Mouse (Mus musculus): ENCODE measurements around the gene Spata7. TPM values are rescaled to one million over a fixed set of nuclear protein-coding genes. Genes with fewer than 3 reads are reported as not detected.
A peak's percentile ranks its signal among the peaks of the same experiment; 100 is the strongest.

Spata7 gene
- polyA plus RNA-seq (2015; fragmentation: Nextera tagmentation; extraction: Ambion mirVana) = 2.4 and 3.1 TPM in 2 replicates

DNA sequence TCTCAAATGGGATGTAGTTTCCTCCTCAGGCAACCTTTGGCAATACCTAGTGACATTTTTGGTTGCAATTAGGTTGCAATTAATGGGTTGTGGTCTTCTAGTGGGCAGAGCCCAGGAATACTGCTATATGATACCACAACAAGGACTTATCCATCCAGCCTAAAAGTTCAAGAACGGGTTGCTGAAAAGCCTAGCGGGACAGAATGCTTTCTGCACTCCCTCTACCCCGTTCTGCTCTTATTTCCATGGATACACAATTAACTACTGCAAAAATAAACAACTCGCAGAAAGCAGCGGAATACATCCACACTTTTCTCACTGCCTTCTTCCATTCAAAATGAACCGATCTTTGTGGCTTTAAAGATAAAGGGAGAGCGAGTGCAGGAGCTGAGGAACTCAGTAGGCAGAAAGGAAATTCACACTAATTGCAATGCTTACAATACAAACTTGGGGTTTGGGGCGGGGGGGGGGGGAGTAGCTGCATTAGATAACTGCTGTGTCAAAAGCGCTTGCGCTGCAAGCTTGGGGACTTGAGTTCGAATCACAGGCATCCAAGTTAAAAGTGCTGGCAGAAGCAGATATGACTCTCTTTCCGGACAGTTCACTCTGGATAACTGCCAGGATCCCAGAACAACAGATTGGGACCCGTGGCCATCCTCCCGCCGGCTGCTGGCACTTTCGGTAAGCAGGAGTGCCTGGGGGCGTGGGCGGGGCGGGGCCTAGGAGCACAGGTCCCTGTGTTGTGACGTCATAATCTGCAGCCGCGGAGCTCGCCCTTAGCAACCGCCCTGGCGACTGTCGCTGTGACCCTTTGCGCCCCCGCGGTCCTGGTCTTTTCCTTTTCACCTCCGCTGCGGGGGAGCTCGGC, at the start of gene Spata7:
Spata7 (plus strand) TSS at position 766 of the 868 bp plus-strand sequence.
- Histone ChIP-seq H3K4me2 (peak within 1 kb of the TSS; percentile 82), H3K4me1 (replicated peaks) (peaks cover 9% of the 10 kb centered on the region; the same call in 1 of the 2 replicates), H3K9ac (peak within 1 kb of the TSS; percentile 71), H3K9me3 (replicated peaks) (no peaks in the 10 kb centered on the region), H3K4me3 (replicated peaks) (peak within 1 kb of the TSS; percentile 80), H3K36me3 (no peaks in the 10 kb centered on the region), H3K27ac (no peak within 1 kb of the TSS), H3K27me3 (no peaks in the 10 kb centered on the region)
- ATAC-seq (ENCODE audit: low read depth) (peak; percentile 97), DNase-seq (peak; percentile 74)
- WGBS (ENCODE audit: insufficient replicate concordance) = 3% methylated on average over 32 of the region's 32 CpGs

DNA sequence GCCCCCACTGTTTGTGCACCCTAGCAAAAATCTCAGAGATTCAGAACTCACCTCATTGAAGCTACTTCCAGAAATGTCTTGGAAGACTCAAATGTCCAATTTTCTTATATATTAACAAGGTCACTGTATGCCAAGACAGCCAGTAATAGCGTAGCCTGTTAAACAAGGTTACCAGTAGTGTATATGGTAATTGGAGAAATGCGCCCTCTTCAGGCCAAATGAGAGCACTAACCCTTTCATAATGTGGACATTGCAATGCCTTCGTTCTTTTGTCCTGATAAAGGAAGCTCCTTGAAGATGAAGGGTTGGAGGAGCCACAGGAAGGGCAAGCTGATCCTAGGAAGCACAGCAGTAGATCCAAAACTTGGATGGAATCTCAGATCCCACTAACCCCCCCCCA, 42.7 kb upstream of the Spata7 start:
- Histone ChIP-seq H3K4me2 (no peak overlapping the region), H3K36me3 (no peaks in the 10 kb centered on the region), H3K9ac (no peak overlapping the region), H3K4me3 (replicated peaks) (no peak overlapping the region), H3K27me3 (peaks cover under 1% of the 10 kb centered on the region; the same call in 1 of the 2 replicates), H3K4me1 (replicated peaks) (no peaks in the 10 kb centered on the region), H3K9me3 (replicated peaks) (no peaks in the 10 kb centered on the region), H3K27ac (no peak overlapping the region)
- DNase-seq (no peak), ATAC-seq (ENCODE audit: low read depth) (no peak)
- 24% methylated on average over 3 of the region's 3 CpGs for WGBS (ENCODE audit: insufficient replicate concordance)

DNA sequence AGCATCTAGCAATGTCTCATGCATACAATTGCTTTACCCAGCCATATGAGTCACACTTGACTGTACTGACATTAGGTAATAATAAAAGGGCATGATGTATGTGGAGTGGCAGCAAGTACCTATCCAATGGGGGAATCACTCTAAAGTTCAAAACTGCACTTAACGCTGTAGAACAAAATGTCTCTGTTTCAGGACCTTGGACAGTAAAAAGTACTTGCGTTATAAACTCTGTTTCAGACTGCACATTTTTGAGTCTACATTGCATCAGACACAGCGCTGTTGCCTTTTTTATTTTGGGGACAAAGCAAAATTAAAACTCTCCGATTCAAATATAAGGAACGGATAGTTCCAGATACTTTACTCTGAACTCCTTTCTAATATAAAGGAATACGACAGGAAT, 39.4 kb upstream of the Spata7 start:
- 61% methylated on average over 6 of the region's 6 CpGs for WGBS (ENCODE audit: insufficient replicate concordance)
- Histone ChIP-seq H3K4me3 (replicated peaks) (no peak overlapping the region), H3K4me2 (no peak overlapping the region), H3K9me3 (replicated peaks) (no peaks in the 10 kb centered on the region), H3K27ac (no peak overlapping the region), H3K4me1 (replicated peaks) (no peaks in the 10 kb centered on the region), H3K36me3 (no peaks in the 10 kb centered on the region), H3K9ac (no peak overlapping the region), H3K27me3 (no peaks in the 10 kb centered on the region)
- ATAC-seq (ENCODE audit: low read depth) (no peak), DNase-seq (no peak)

DNA sequence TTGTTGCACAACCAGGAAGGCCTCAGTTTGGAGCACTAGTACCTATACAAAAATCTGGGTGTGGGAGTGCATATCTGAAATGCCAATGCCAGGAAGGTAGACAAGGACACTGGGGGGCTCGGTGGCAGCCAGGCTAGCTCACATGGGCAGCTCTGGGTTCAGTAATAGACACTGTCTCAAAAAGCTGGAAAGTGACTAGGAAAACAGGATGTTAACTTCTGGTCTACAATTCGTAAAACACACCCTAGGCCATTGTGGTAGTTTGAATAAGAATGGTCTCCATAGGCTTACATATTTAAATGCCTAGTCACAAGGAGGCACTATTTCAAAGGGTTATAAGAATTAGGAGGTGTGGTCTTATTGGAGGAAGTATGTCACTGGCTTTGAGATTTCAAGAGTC, 36.9 kb upstream of the Spata7 start:
- no peak overlapping the region for H3K4me3 ChIP-seq (replicated peaks)
- no peak for DNase-seq
- H3K9me3 ChIP-seq (replicated peaks) = no peaks in the 10 kb centered on the region

DNA sequence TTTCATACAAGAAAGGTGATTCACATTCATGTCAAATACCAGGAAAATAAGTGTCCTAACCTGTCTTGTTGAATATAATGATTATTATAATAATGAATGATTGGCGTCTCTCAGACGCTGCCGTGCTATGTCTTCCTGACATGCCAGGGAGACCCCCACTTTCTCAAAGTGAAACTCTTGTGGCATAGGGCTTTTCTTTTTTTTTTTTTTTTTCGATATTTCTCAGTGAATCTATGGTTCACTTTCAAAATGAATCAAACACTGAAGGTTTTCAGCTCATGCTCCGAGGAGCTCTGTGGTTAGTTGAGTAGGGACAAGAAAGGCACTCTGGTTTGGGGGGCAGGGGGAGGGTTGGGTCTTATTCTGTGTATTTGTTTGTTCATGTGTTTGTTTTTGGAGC, 27.1 kb upstream of the Spata7 start:
- DNase-seq (no peak), ATAC-seq (ENCODE audit: low read depth) (no peak)
- H3K9me3 ChIP-seq (replicated peaks) = no peaks in the 10 kb centered on the region
- no peaks in the 10 kb centered on the region for H3K36me3 ChIP-seq
- H3K27me3 ChIP-seq = no peaks in the 10 kb centered on the region
- no peak overlapping the region for H3K4me3 ChIP-seq (replicated peaks)
- no peak overlapping the region for H3K9ac ChIP-seq
- no peak overlapping the region for H3K27ac ChIP-seq
- no peaks in the 10 kb centered on the region for H3K4me1 ChIP-seq (replicated peaks)
- no peak overlapping the region for H3K4me2 ChIP-seq
- 56% methylated on average over 5 of the region's 5 CpGs for WGBS (ENCODE audit: insufficient replicate concordance)

More for the DNA sequence above, 36.9 kb upstream of the Spata7 start:
- no peaks in the 10 kb centered on the region for H3K4me1 ChIP-seq (replicated peaks)
- H3K36me3 ChIP-seq = no peaks in the 10 kb centered on the region
- H3K4me2 ChIP-seq = no peak overlapping the region
- no peak overlapping the region for H3K9ac ChIP-seq
- ATAC-seq (ENCODE audit: low read depth) = no peak
- H3K27me3 ChIP-seq = no peaks in the 10 kb centered on the region
- 61% methylated on average over 2 of the region's 2 CpGs for WGBS (ENCODE audit: insufficient replicate concordance)
- no peak overlapping the region for H3K27ac ChIP-seq

DNA sequence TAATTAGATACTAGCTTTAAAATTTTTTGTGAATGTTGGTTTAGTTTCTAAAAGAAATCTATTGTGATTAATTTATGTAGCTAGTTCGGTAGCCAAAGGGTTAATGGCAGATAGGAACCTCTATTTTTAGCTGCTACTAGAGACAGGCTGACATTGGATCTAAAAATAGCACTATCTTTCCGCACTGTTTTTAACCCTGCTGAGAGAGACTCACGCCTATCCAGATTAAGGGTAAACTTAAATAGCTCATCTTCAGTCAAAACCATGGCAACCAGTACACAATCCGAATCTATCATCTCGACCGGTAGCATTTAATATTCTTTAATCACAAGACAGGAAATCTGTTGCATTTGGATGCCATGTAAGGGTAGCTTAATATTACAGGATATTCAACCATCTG, 25.8 kb upstream of the Spata7 start:
- no peak for DNase-seq
- no peaks in the 10 kb centered on the region for H3K27me3 ChIP-seq
- no peak overlapping the region for H3K4me2 ChIP-seq
- ATAC-seq (ENCODE audit: low read depth) = no peak
- no peaks in the 10 kb centered on the region for H3K36me3 ChIP-seq
- 5% methylated on average over 6 of the region's 6 CpGs for WGBS (ENCODE audit: insufficient replicate concordance)
- no peaks in the 10 kb centered on the region for H3K4me1 ChIP-seq (replicated peaks)
- no peaks in the 10 kb centered on the region for H3K9me3 ChIP-seq (replicated peaks)
- no peak overlapping the region for H3K4me3 ChIP-seq (replicated peaks)
- H3K27ac ChIP-seq = no peak overlapping the region
- no peak overlapping the region for H3K9ac ChIP-seq

DNA sequence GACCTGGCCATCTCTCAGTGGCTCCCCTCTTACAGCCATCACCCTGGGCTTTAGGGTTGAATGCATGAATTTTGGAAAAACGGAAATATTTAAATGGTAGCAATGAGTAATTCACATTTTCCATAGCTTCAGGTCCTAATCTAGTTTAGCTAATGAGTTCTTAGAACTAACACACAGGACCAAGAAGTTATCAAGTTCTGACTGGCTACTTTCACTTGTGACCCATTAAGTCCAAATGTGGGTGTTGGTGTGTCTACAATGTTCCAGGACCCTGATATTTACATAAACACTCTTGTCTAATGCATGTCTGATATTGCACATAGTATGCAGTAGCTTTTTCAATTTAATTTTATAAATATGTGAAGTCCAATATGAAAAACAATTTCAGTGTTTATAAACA, 22.7 kb upstream of the Spata7 start:
- no peak overlapping the region for H3K4me3 ChIP-seq (replicated peaks)
- H3K9me3 ChIP-seq (replicated peaks) = no peaks in the 10 kb centered on the region
- H3K27ac ChIP-seq = no peak overlapping the region
- no peak for ATAC-seq (ENCODE audit: low read depth)
- 34% methylated on average over 1 of the region's 1 CpGs for WGBS (ENCODE audit: insufficient replicate concordance)
- H3K36me3 ChIP-seq = no peaks in the 10 kb centered on the region
- no peak for DNase-seq
- H3K4me1 ChIP-seq (replicated peaks) = no peaks in the 10 kb centered on the region
- H3K9ac ChIP-seq = no peak overlapping the region
- no peaks in the 10 kb centered on the region for H3K27me3 ChIP-seq
- H3K4me2 ChIP-seq = no peak overlapping the region

DNA sequence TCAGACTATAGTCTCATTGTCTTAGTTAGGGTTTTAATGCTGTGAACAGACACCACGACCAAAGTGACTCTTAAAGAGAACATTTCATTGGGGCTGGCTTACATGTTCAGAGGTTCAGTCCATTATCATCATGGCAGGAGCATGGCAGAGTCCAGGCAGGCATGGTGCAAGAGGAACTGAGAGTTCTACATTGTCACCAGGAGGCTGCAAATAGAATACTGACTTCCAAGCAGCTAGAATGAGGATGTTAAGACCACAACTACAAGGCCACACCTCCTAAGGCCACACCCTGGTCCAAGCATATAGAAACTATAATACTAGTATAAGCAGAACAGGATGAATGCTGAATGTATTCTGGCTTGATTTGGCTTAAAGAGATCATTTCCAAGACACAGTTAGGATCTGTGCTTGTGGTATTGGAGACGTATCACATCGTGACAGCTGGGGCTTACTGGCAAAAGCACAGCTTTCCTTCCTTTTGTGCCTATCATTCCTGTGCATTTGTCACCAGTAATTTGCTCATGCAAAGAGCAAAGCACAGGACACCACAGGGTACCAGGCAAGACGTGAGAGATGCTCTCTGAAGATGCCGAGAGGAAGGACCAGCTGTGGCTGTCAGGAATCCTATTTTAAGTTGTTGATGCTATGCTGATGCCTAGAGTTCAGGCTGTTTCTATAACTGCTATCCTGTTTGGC, 21.2 kb upstream of the Spata7 start:
- no peaks in the 10 kb centered on the region for H3K9me3 ChIP-seq (replicated peaks)
- no peaks in the 10 kb centered on the region for H3K4me1 ChIP-seq (replicated peaks)
- no peak overlapping the region for H3K9ac ChIP-seq
- H3K4me2 ChIP-seq = no peak overlapping the region
- H3K27me3 ChIP-seq = no peaks in the 10 kb centered on the region
- H3K4me3 ChIP-seq (replicated peaks) = no peak overlapping the region
- no peak overlapping the region for H3K27ac ChIP-seq
- 49% methylated on average over 5 of the region's 5 CpGs for WGBS (ENCODE audit: insufficient replicate concordance)
- DNase-seq (no peak), ATAC-seq (ENCODE audit: low read depth) (no peak)
- no peaks in the 10 kb centered on the region for H3K36me3 ChIP-seq

DNA sequence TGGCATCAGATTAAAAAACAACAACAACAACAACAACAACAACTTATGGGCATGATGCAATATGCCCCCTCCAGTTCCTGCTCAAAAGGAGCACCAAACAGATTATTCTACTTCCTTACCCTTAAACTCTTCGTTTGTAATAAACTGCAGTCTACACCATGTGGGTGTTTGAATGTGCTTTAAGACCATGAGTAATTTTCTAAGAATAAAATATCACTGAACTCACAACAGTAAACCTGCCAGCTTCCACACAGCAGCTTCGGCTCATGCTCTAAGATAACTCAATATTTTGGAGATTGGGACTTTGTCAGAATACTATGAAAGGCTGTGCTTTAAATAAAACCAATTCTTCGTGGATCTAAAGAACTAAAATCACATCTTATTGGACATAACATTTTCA, 17.6 kb upstream of the Spata7 start:
- no peak overlapping the region for H3K4me2 ChIP-seq
- H3K36me3 ChIP-seq = no peaks in the 10 kb centered on the region
- H3K4me3 ChIP-seq (replicated peaks) = no peak overlapping the region
- 46% methylated on average over 3 of the region's 3 CpGs for WGBS (ENCODE audit: insufficient replicate concordance)
- DNase-seq = no peak
- no peak for ATAC-seq (ENCODE audit: low read depth)
- H3K9me3 ChIP-seq (replicated peaks) = no peaks in the 10 kb centered on the region
- no peaks in the 10 kb centered on the region for H3K4me1 ChIP-seq (replicated peaks)
- no peaks in the 10 kb centered on the region for H3K27me3 ChIP-seq
- no peak overlapping the region for H3K27ac ChIP-seq
- H3K9ac ChIP-seq = no peak overlapping the region

DNA sequence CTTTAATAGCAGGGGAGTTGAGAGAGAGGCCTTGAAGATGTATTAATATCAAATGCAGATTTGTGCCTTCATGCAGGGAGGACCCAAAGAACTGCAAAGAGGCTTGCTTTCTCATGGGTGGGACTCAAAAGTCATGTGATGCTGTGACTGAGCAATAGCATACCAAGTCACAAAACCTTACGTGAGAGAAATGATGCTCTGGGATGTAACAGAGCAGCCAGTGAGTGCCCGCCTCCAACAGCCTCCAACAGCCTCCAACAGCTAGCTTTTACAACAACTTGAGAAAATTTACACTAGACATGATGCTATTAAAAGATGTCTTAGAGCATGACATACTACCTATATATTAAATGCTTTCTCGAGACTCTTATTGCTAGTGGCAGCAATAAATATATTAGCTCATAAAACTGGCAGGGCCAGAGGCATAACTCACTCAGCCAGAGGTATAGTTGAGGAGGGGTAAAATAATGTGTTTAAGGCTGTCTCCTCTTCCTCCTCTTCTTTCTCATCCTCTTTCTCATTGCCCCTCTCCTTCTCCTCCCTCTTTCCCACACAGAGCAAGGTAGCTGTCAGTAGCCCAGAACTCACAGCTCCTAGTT, 12.9 kb upstream of the Spata7 start:
- WGBS (ENCODE audit: insufficient replicate concordance) = 64% methylated on average over 3 of the region's 3 CpGs
- Histone ChIP-seq H3K9ac (no peak overlapping the region), H3K4me1 (replicated peaks) (no peaks in the 10 kb centered on the region), H3K4me3 (replicated peaks) (no peak overlapping the region), H3K27ac (no peak overlapping the region), H3K9me3 (replicated peaks) (no peaks in the 10 kb centered on the region), H3K36me3 (no peaks in the 10 kb centered on the region), H3K27me3 (no peaks in the 10 kb centered on the region), H3K4me2 (no peak overlapping the region)
- DNase-seq (no peak), ATAC-seq (ENCODE audit: low read depth) (no peak)

DNA sequence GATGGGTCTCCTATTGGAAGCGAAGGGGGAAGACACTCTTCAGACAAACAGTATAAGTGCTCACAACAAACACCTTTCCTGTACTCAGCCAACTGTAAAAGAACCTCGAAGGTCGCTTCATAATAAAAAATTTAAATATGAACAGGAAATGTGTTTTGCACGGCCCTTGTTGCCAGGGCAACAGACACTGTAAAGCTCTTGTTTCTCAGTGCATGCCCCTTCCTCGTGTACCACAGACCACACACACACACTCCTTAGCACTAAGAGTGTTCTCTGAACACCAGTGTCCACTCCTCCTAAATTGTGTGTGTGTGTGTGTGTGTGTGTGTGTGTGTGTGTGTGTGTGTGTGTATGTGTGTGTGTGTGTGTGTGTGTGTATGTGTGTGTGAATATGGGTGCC, 12.2 kb upstream of the Spata7 start:
- no peak overlapping the region for H3K4me3 ChIP-seq (replicated peaks)
- H3K9ac ChIP-seq = no peak overlapping the region
- no peaks in the 10 kb centered on the region for H3K9me3 ChIP-seq (replicated peaks)
- no peaks in the 10 kb centered on the region for H3K27me3 ChIP-seq
- H3K36me3 ChIP-seq = no peaks in the 10 kb centered on the region
- no peaks in the 10 kb centered on the region for H3K4me1 ChIP-seq (replicated peaks)
- ATAC-seq (ENCODE audit: low read depth) (no peak), DNase-seq (no peak)
- no peak overlapping the region for H3K27ac ChIP-seq
- no peak overlapping the region for H3K4me2 ChIP-seq
- 51% methylated on average over 5 of the region's 5 CpGs for WGBS (ENCODE audit: insufficient replicate concordance)

All from liver, embryonic 13.5 days (tissue).